Mouse (Mus musculus) bone marrow, adult 2 months (tissue): Measurements from ENCODE around the gene Olfr638. TPM values are rescaled to one million over a fixed set of nuclear protein-coding genes. Genes with fewer than 3 reads are reported as not detected.

Experiments used
- H3K27ac ChIP-seq: fragments of 200-500 bp; 2 replicates; pipeline ENCODE4 v1.5.1; 2012; ENCODE audit warnings: low read depth, mild to moderate bottlenecking, control low read depth, inconsistent platforms, low read length; ENCODE audit not compliant: control insufficient read depth, poor library complexity, insufficient read depth
- H3K4me1 ChIP-seq: fragments of 200-500 bp; 2 replicates; pipeline ENCODE4 v1.6.1; 2011; ENCODE audit warnings: low read length; ENCODE audit not compliant: control insufficient read depth, insufficient read depth
- H3K4me3 ChIP-seq: fragments of 200-500 bp; replicated peaks from 2 replicates; pipeline ENCODE3; 2011; ENCODE audit warnings: mild to moderate bottlenecking, low read depth, low read length, control low read depth; ENCODE audit not compliant: control insufficient read depth
- CTCF ChIP-seq: fragments of 200-500 bp; IDR thresholded peaks from 2 replicates; pipeline ENCODE4 v1.5.1; 2011; ENCODE audit warnings: low read length, control low read depth; ENCODE audit not compliant: control insufficient read depth, insufficient read depth
- POLR2A ChIP-seq: fragments of 200-500 bp; IDR thresholded peaks from 2 replicates; pipeline ENCODE4 v1.6.1; 2011; ENCODE audit warnings: low read depth, mild to moderate bottlenecking, control low read depth, low read length, borderline replicate concordance; ENCODE audit not compliant: control insufficient read depth
- WGBS: fragments of 180-500 bp; shearing (Covaris S2); methylation state at CpG from one replicate; pipeline ENCODE4 v1.1.7; 2018; 5-methylcytosine and 5-hydroxymethylcytosine counted together
- polyA plus RNA-seq: library from polyadenylated mRNA; stranded (reverse); fragments of >200 nt; gene quantifications from 2 replicates; pipeline ENCODE4 v1.2.4, GENCODE M21; 2011; ENCODE audit warnings: low replicate concordance; ENCODE audit not compliant: missing spikeins, insufficient read depth, insufficient read length

Olfr638 gene
- polyA plus RNA-seq, 1 experiment, result not detected

DNA sequence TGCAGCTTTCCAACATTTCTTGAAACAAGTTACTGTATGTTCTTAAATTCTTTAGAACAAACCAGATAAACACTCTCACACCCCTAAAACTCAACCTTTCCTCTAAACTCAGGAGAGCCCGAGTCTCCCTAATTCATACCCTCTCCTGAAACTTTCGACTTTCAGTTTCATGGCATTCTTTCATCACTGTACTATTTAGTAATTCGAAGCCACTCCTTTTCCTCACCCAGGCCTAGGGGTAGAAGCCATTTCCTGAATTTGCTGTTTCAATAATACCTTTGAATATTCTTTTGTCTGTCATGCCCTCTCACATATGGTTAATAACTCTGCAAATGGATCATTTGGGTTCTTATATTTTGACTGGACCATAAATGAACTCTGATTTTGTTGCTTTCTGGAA is 28.4 kb downstream of the Olfr638 start:
- TF ChIP-seq CTCF (no peak), POLR2A (no peak)
- 40% methylated on average over 3 of the region's 3 CpGs for WGBS
- H3K4me3 ChIP-seq, result no peak overlapping the region
- H3K4me1 ChIP-seq, result no peaks in the 10 kb centered on the region
- no peak overlapping the region for H3K27ac ChIP-seq

DNA sequence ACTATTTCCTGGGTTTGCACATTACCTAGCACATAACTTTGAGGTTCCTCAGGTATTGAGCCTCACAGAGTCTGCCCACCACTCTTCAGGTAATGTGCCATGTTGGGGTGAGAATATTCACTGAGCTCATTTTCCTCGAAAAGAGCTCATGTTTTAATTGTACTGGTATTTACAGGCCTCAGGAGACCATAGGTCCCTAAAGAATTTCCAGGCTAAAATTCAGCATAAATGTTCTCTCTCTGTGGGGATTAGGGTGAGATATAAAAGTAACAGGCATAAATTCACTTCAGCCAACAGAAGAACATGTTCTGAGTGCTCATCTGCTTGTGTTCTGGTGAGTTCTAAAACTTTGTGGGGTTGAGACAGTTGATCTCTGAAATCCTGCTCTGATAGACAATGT is 36.6 kb downstream of the Olfr638 start, which contains the start of gene Olfr641:
Gene Olfr641, plus strand, starts transcription at position 301 of the 400 bp plus-strand sequence.
- Histone ChIP-seq H3K4me3 (no peak within 1 kb of the TSS), H3K27ac (no peak within 1 kb of the TSS), H3K4me1 (no peaks in the 10 kb centered on the region)
- 74% methylated on average over 1 of the region's 1 CpGs for WGBS
- TF ChIP-seq POLR2A, result no peak
- no peak for TF ChIP-seq CTCF

- Histone ChIP-seq H3K27ac (no peak overlapping the region), H3K4me3 (no peak overlapping the region), H3K4me1 (no peaks in the 10 kb centered on the region)
- WGBS, result 66% methylated on average over 4 of the region's 4 CpGs
- no peak for TF ChIP-seq POLR2A
- TF ChIP-seq CTCF, result no peak
These were observed 52.2 kb downstream of the Olfr638 start for GRCm38 (mm10) chr7:104050745-104051144.

GRCm38 (mm10) chr7:104052566-104052965 is 54.0 kb downstream of the Olfr638 start, which contains the start of gene Olfr642:
Gene Olfr642, minus strand, starts transcription at chr7:104052666.
- no peaks in the 10 kb centered on the region for H3K4me1 ChIP-seq
- no peak within 1 kb of the TSS for H3K4me3 ChIP-seq
- H3K27ac ChIP-seq, result no peak within 1 kb of the TSS
- WGBS, result 74% methylated on average over 1 of the region's 1 CpGs
- TF ChIP-seq POLR2A (no peak), CTCF (no peak)

Other genes with a start within 250 kb of the Olfr638 start
- gene Olfr630, start 241.4 kb upstream of the Olfr638 start, polyA plus RNA-seq, result not detected in 2 replicates
- not detected in 2 replicates for gene Olfr69, start 227.2 kb upstream of the Olfr638 start, polyA plus RNA-seq
- 0.36 TPM in 1 of 2 replicates, not detected in the other for gene Olfr68, start 219.0 kb upstream of the Olfr638 start, polyA plus RNA-seq
- gene Olfr67, start 206.9 kb upstream of the Olfr638 start, polyA plus RNA-seq, result 0.25 TPM in 1 of 2 replicates, not detected in the other
- gene Hbb-bt, start 184.8 kb upstream of the Olfr638 start, polyA plus RNA-seq, result 16,360 and 37,491 TPM in 2 replicates
- gene Hbb-bs, start 170.7 kb upstream of the Olfr638 start, polyA plus RNA-seq, result 44,806 and 110,365 TPM in 2 replicates
- gene Hbb-bh2, start 158.2 kb upstream of the Olfr638 start, polyA plus RNA-seq, result not detected in 2 replicates
- 1.6 TPM in 1 of 2 replicates, not detected in the other for gene Hbb-bh1, start 155.6 kb upstream of the Olfr638 start, polyA plus RNA-seq
- 1.6 TPM in 1 of 2 replicates, not detected in the other for gene Hbb-y, start 145.5 kb upstream of the Olfr638 start, polyA plus RNA-seq
- gene Olfr66, start 112.5 kb upstream of the Olfr638 start, polyA plus RNA-seq, result not detected in 2 replicates
- not detected in 2 replicates for gene Olfr64, start 104.3 kb upstream of the Olfr638 start, polyA plus RNA-seq
- not detected in 2 replicates for gene Olfr65, start 95.3 kb upstream of the Olfr638 start, polyA plus RNA-seq
- not detected in 2 replicates for gene Olfr631, start 69.9 kb upstream of the Olfr638 start, polyA plus RNA-seq
- gene Olfr632, start 64.4 kb upstream of the Olfr638 start, polyA plus RNA-seq, result not detected in 2 replicates
- 0.25 TPM in 1 of 2 replicates, not detected in the other for gene Olfr633, start 54.3 kb upstream of the Olfr638 start, polyA plus RNA-seq
- not detected in 2 replicates for gene Olfr635, start 27.6 kb upstream of the Olfr638 start, polyA plus RNA-seq
- gene Olfr639, start 18.6 kb downstream of the Olfr638 start, polyA plus RNA-seq, result not detected in 2 replicates
- not detected in 2 replicates for gene Olfr640, start 26.8 kb downstream of the Olfr638 start, polyA plus RNA-seq
- gene Olfr641, start 36.7 kb downstream of the Olfr638 start, polyA plus RNA-seq, result not detected in 2 replicates
- 0.29 TPM in 1 of 2 replicates, not detected in the other for gene Olfr642, start 53.9 kb downstream of the Olfr638 start, polyA plus RNA-seq
- not detected in 2 replicates for gene 4930516K23Rik, start 62.7 kb downstream of the Olfr638 start, polyA plus RNA-seq
- not detected in 2 replicates for gene Olfr644, start 73.1 kb downstream of the Olfr638 start, polyA plus RNA-seq
- not detected in 2 replicates for gene Olfr645, start 86.7 kb downstream of the Olfr638 start, polyA plus RNA-seq
- gene Olfr646, start 106.1 kb downstream of the Olfr638 start, polyA plus RNA-seq, result not detected in 2 replicates
- not detected in 2 replicates for gene Ubqln5, start 131.1 kb downstream of the Olfr638 start, polyA plus RNA-seq
- gene Olfr643, start 138.7 kb downstream of the Olfr638 start, polyA plus RNA-seq, result not detected in 2 replicates
- not detected in 2 replicates for gene Ubqln3, start 144.5 kb downstream of the Olfr638 start, polyA plus RNA-seq
- not detected in 2 replicates for gene Ubqlnl, start 151.8 kb downstream of the Olfr638 start, polyA plus RNA-seq
- gene Olfm5, start 166.1 kb downstream of the Olfr638 start, polyA plus RNA-seq, result not detected in 2 replicates
- gene Olfr648, start 184.6 kb downstream of the Olfr638 start, polyA plus RNA-seq, result not detected in 2 replicates
- not detected in 2 replicates for gene Olfr649, start 197.2 kb downstream of the Olfr638 start, polyA plus RNA-seq
- gene Trim6, start 220.0 kb downstream of the Olfr638 start, polyA plus RNA-seq, result 2.4 and 6.1 TPM in 2 replicates
- gene Trim34a, start 245.7 kb downstream of the Olfr638 start, polyA plus RNA-seq, result 10.6 and 18.7 TPM in 2 replicates